Mouse (Mus musculus): ENCODE results near the gene Isl2. TPM values are rescaled to one million over a fixed set of nuclear protein-coding genes. Genes with fewer than 3 reads are reported as not detected.

Gene Isl2
- total RNA-seq, 2 experiments from 2014 or later: not detected

DNA sequence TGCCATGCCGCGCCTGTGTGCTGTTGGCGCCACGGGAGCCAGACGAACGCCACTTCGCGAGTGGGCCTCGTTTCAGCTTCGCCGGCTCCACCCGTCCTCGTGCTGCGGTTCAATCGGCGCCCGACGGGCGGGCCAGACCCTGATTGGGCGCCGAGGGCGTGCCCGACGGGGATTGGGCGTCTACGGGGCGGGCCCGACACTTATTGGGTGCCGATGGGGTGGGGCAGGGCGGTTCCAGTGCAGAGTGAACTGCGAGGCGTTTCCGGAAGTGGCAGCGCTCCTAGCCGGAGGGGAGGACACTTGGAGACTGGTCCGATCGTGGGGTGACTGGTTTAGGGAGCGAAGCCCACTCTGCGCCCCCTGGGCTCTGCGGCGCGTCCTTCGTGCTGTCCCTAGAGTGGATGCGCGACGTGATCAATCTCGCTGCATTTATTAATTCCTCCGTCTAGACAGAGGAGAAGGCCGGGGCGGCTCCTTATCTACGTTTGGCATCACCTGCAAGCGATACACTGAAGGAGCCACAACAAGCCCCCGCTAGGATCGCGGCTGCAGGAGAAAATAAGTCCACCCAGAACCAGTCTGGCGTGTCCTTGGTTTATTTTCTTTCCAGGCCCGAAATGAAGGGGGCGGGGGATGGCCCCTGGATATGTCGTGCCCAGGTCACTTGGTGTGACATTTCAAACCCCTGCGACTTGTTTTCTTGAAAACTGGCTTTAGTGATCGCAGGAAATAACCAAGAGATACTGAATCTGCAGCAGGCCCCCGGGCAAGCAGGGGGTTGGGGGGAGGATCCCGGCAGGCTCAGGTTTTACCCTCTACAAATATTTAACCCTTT is 7.9 kb downstream of the Isl2 start:
- peak in 1 of 2 experiments; percentile 11 for DNase-seq (ENCODE audit: low spot score in 2 of 2)

DNA sequence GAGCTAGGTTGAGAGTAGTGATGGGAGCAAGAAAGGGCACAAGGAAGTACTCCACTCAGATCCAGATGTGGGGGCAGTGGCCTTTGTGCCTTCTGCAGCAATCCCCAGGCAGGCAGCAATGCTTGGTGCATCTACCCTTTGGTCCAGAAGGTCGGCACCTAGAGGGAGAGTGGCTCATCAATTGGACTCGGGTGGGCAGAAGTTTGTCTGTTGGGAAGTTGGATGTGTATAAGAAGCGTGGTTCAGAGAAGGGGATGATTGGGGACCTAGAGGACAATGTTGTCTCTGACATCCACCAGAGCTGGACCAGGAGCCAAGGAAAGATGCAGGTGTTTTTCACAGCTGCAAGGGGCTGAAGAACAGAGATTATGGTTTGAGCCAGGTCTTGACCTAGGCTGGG is 10.4 kb downstream of the Isl2 start:
- no peak for DNase-seq (ENCODE audit: low spot score in 2 of 2)

DNA sequence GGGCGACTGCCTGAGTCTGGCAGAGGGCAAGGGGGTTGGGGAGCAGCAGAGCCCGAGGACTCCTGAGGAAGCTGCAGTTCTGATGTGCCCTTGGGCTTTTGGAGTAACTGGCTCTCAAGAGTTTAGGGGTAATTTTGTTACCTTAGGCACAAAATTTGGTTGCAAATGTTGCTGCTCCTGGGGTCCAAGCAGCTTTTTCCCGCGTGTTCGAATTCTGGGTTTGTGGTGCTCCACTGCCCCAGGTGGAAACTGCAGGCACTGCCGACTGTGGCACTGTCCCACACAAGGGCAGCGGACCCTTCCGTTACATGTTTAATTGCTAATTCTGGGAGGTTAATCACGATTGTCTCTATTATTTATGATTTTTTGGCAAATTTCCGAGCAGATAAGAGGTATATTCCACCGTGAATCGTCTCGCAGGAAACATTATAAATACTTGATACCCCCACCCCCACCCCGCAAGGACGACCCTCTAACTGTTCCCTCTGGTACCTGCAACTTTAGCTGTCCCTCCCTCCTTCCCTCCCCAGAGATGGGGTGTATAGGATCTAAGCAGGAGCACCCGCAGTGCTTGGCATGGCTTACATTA is 10.9 kb downstream of the Isl2 start:
- no peak for DNase-seq (ENCODE audit: low spot score in 2 of 2)

DNA sequence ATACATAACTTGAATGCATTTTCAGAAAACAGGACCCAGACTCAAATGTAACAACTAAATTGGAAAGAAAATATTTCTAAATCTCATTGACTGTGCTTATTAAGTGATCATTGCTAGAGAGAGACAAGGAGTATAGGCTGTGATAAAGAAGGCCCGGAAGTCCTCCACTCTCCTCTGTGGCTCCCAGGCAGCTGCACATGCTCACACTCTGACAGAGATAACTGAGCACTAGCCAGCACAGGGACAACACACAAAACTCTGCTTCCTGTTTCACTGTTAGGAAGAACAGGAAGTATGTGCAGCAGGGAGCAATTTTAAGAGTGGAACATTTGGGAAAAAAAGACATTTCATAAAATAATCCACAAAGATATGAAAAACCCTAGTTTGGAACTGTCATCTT is 16.5 kb downstream of the Isl2 start:
- no peak for DNase-seq (ENCODE audit: low spot score in 2 of 2)

DNA sequence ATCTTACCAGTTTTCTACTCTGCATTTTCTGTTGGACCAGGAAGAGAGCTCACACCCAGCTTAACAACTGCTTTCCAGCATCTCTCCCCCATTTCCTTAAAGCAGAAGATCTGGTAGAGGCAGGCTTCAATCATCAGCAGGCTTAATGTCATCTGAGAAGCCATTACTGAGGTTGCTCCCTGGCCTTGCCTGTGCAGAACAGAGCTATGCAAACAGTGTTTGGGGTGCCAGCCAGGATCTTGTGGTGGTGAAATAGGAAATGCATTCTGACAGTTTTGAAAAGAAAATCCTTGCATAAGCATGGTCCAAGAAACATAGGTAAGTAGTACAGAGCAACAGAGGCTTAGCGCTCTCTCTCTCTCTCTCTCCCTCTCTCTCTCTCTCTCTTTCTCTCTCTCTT is 22.5 kb downstream of the Isl2 start:
- DNase-seq (ENCODE audit: low spot score in 2 of 2): no peak

DNA sequence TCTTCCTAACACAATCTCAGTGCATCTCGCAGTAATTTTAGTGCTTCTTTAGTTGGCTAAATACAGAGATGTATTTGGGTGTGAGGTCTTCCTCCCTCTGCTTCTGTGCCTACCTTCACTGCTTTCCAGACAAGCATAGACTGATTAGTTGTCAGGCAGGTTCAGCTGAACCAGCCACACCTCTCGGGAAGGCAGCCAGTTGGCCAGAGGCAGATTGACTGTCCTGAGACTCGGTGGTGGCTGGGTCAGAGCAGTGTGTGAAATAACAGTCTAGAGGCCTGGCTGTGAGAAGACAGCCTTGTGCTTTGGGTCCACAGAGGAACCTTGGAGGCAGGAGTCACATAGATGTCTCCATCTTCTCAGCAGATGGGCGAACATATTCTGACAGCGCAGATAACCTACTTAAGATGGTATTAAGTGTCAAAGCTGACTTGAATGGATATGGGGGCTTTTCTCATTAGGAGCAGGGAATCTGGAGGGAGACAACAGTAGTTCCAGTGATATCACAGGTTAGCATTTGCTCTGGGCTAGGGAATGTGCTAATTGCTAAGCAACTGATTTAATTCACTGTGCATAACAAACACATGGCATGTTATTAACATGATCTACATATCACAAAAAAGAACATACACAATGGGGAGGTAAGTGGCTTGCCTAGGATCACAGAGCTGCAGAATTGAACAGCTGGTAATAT is 30.1 kb downstream of the Isl2 start:
- no peak for DNase-seq (ENCODE audit: low spot score in 2 of 2)

- DNase-seq (ENCODE audit: low spot score in 2 of 2): no peak
Measured at GRCm38 (mm10) chr9:55571071-55571470, 32.6 kb downstream of the Isl2 start.

DNA sequence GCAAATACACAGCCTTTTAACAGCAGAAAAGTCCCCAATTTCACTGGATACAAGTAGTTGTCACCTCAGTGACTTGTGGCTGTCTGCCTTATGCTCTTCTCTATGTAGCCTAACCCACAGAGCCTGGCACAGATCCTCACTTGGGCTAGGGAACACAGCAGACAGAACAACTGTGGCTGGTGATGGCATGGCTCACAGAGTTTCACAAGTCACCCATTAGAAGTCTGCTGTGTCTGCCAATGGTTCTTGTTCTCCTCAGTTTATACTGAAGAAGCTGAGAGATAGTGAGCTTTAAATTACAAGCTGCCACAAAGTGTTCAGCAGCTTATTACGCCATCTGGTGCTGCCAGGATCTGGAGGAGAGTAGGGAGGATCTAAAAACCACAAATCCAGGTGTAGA is 38.1 kb downstream of the Isl2 start:
- peak; percentile 6 to 10 for DNase-seq (ENCODE audit: low spot score in 2 of 2)

DNA sequence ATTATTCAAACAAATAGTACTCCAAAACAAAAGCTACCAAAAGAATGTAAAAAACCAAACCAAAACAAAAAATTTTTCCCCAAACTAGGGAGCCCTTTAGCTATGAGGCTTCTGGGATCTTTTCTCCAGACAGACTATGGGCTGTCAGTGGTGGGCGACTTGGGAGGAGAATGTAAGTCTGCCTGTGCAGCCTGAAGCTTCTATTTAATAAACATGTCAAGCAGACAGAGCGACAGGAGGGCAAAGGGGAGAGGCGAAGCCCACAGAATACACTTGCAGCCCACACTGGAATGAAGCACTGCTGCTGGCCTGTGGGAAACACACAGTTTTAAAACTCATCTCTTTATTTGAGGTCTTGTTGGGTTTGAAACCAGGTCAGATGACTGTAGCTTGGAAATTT is 42.9 kb downstream of the Isl2 start:
- no peak for DNase-seq (ENCODE audit: low spot score in 2 of 2)

DNA sequence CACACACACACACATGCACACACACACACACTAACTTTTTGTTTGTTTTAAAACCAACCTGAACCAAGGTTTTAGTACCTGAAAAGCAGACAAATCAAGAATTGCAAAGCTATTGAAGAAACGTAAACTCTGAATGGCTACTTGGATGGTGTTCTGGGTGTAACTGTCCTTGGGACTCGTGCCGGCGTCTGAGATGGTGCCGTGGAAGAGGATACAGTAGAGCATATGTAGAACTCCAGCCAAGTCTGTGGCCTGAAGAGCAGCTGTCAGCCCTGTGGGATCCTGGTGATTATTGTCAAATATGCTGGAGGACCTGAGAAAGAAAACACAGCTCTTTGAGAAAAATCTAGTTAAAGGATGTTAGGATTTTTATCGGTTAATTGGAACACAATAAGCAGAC is 47.7 kb downstream of the Isl2 start:
- DNase-seq (ENCODE audit: low spot score in 2 of 2): no peak

Other genes with a start within 250 kb of the Isl2 start
- gene Nrg4, start 211.8 kb upstream of the Isl2 start, total RNA-seq (2021): under 1 TPM; 0.39 to 0.76 TPM
- 1 to 10 TPM; 5.7 to 7.5 TPM for gene Tmem266, start 211.8 kb upstream of the Isl2 start, total RNA-seq (2021)
- gene Etfa, start 26.4 kb upstream of the Isl2 start, total RNA-seq (2021): 10 to 100 TPM; 52.1 to 54.6 TPM

Data from layer of hippocampus, postnatal 14 days (tissue).